Mouse (Mus musculus) heart, embryonic 16.5 days (tissue): ENCODE measurements around the gene Cdc37l1. TPM values are rescaled to one million over a fixed set of nuclear protein-coding genes. Genes with fewer than 3 reads are reported as not detected.
"Not testable (repeated sequence)": the region's sequence is repeated elsewhere in the genome, so short reads cannot be mapped to it uniquely, and the experiment has no call there.

Source experiments
- ATAC-seq: fragments of 200-750 bp; cut with Nextera tagmentation; replicated peaks from 2 replicates; pipeline ENCODE4 v1.8.0; 2017; ENCODE audit warnings: moderate number of reproducible peaks; ENCODE audit not compliant: insufficient read depth, low FRiP score; ENCODE audit errors: extremely low read depth
- H3K27ac ChIP-seq: fragments of 300-500 bp; sonication (generic); 2 replicates; pipeline ENCODE4 v1.5.1; 2014; ENCODE audit warnings: mild to moderate bottlenecking, low read length, control low read depth, moderate library complexity
- H3K27me3 ChIP-seq: fragments of 300-500 bp; sonication (generic); 2 replicates; pipeline ENCODE4 v1.6.1; 2014; ENCODE audit warnings: low read length, mixed read lengths; ENCODE audit not compliant: control insufficient read depth, insufficient read depth
- H3K36me3 ChIP-seq: fragments of 300-500 bp; sonication (generic); 2 replicates; pipeline ENCODE4 v1.6.1; 2014; ENCODE audit not compliant: control insufficient read depth, insufficient read depth
- H3K4me1 ChIP-seq: fragments of 300-500 bp; sonication (generic); 2 replicates; pipeline ENCODE4 v1.6.1; 2014; ENCODE audit warnings: low read length, mixed read lengths; ENCODE audit not compliant: control insufficient read depth, insufficient read depth
- H3K4me2 ChIP-seq: fragments of 300-500 bp; sonication (generic); 2 replicates; pipeline ENCODE4 v1.6.1; 2014; ENCODE audit warnings: low read depth, mild to moderate bottlenecking, control low read depth, low read length
- H3K4me3 ChIP-seq: fragments of 300-500 bp; sonication (generic); 2 replicates; pipeline ENCODE4 v1.5.1; 2014; ENCODE audit warnings: mild to moderate bottlenecking, control low read depth, low read length
- H3K9ac ChIP-seq: fragments of 300-500 bp; sonication (generic); 2 replicates; pipeline ENCODE4 v1.6.1; 2014; ENCODE audit warnings: low read length, control low read depth
- H3K9me3 ChIP-seq: fragments of 300-500 bp; sonication (generic); replicated peaks from 2 replicates; pipeline ENCODE4 v1.6.1; 2016; ENCODE audit warnings: low read length; ENCODE audit not compliant: control insufficient read depth
- WGBS: fragments of 180-500 bp; shearing (Covaris S2); extraction: QIAGEN DNeasy Blood & Tissue Kit; methylation state at CpG from one replicate; pipeline ENCODE4 v1.1.7; 2014; 5-methylcytosine and 5-hydroxymethylcytosine counted together
- polyA plus RNA-seq: library from polyadenylated mRNA; unstranded; fragments of >200 nt; fragmentation: Nextera tagmentation; extraction: Ambion mirVana; gene quantifications from 2 replicates; pipeline ENCODE4 v1.2.1, GENCODE M21; 2015

Cdc37l1 gene
- polyA plus RNA-seq, 1 experiment from 2014 or later, result 55.7 TPM

DNA sequence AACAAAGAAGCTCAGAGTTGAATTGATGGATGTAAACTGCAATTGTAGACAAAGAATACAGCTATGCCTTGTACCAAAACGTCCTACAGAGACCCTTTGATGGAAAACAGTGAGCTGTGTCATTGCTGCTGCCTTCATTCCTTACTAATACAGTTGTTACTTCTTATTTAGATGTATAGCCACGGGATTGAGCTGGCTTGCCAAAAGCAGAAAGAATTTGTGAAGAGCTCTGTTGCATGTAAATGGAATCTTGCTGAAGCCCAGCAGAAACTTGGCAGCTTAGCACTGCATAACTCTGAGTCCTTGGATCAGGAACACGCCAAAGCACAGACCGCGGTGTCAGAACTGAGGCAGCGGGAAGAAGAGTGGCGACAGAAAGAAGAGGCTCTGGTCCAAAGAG, 4.7 kb downstream of the Cdc37l1 start:
- Histone ChIP-seq H3K4me3 (no peak overlapping the region), H3K4me1 (peaks cover 26% of the 10 kb centered on the region), H3K4me2 (peak overlapping the region; percentile 11; the same call in 1 of the 2 replicates), H3K36me3 (peaks cover 32% of the 10 kb centered on the region), H3K9ac (no peak overlapping the region), H3K9me3 (no peaks in the 10 kb centered on the region), H3K27ac (peak overlapping the region; percentile 45), H3K27me3 (no peaks in the 10 kb centered on the region)
- 0 out of 2 replicates have a peak, but pooled peaks have one; percentile 19 for ATAC-seq
- 59% methylated on average over 7 of the region's 7 CpGs for WGBS

GRCm38 (mm10) chr19:28995366-28995765, 5.2 kb downstream of the Cdc37l1 start:
- peak overlapping the region; percentile 45 for H3K27ac ChIP-seq
- H3K4me3 ChIP-seq, result no peak overlapping the region
- WGBS, result 86% methylated on average over 5 of the region's 5 CpGs
- H3K36me3 ChIP-seq, result peaks cover 32% of the 10 kb centered on the region
- H3K9ac ChIP-seq, result no peak overlapping the region
- no peaks in the 10 kb centered on the region for H3K27me3 ChIP-seq
- H3K4me2 ChIP-seq, result no peak overlapping the region
- peaks cover 26% of the 10 kb centered on the region for H3K4me1 ChIP-seq
- H3K9me3 ChIP-seq, result no peaks in the 10 kb centered on the region
- no peak for ATAC-seq

- 76% methylated on average over 4 of the region's 4 CpGs for WGBS
These were observed 8.0 kb downstream of the Cdc37l1 start for GRCm38 (mm10) chr19:28997976-28998630.

GRCm38 (mm10) chr19:29000321-29000720, 10.2 kb downstream of the Cdc37l1 start:
- not testable (repeated sequence) for ATAC-seq

More at GRCm38 (mm10) chr19:28997976-28998630, 8.0 kb downstream of the Cdc37l1 start:
- Histone ChIP-seq H3K9ac (no peak overlapping the region), H3K4me2 (no peak overlapping the region), H3K27me3 (no peaks in the 10 kb centered on the region), H3K4me1 (peaks cover 22% of the 10 kb centered on the region), H3K4me3 (no peak overlapping the region), H3K27ac (no peak overlapping the region), H3K36me3 (peaks cover 50% of the 10 kb centered on the region), H3K9me3 (no peaks in the 10 kb centered on the region)
- no peak for ATAC-seq

GRCm38 (mm10) chr19:29008069-29008706, 18.0 kb downstream of the Cdc37l1 start:
- Histone ChIP-seq H3K36me3 (peaks cover 39% of the 10 kb centered on the region), H3K4me2 (no peak overlapping the region), H3K4me3 (no peak overlapping the region), H3K27me3 (no peaks in the 10 kb centered on the region), H3K9ac (no peak overlapping the region), H3K27ac (no peak overlapping the region), H3K4me1 (no peaks in the 10 kb centered on the region), H3K9me3 (no peaks in the 10 kb centered on the region)
- no peak for ATAC-seq
- 84% methylated on average over 3 of the region's 3 CpGs for WGBS

More at GRCm38 (mm10) chr19:29000321-29000720, 10.2 kb downstream of the Cdc37l1 start:
- H3K4me2 ChIP-seq, H3K9me3 ChIP-seq, H3K27ac ChIP-seq, H3K4me3 ChIP-seq, H3K9ac ChIP-seq, H3K27me3 ChIP-seq: not testable (repeated sequence)
- H3K36me3 ChIP-seq, result peaks cover 37% of the 10 kb centered on the region
- 98% methylated on average over 16 of the region's 16 CpGs for WGBS
- H3K4me1 ChIP-seq, result peaks cover 12% of the 10 kb centered on the region

GRCm38 (mm10) chr19:29009046-29009445, 18.9 kb downstream of the Cdc37l1 start:
- Histone ChIP-seq H3K9me3 (no peaks in the 10 kb centered on the region), H3K27ac (no peak overlapping the region), H3K4me1 (no peaks in the 10 kb centered on the region), H3K27me3 (no peaks in the 10 kb centered on the region), H3K9ac (no peak overlapping the region), H3K4me2 (no peak overlapping the region), H3K4me3 (no peak overlapping the region), H3K36me3 (peaks cover 42% of the 10 kb centered on the region)
- ATAC-seq, result no peak
- WGBS, result 91% methylated on average over 11 of the region's 11 CpGs

GRCm38 (mm10) chr19:29011355-29011990, 21.3 kb downstream of the Cdc37l1 start:
- Histone ChIP-seq H3K4me3 (no peak overlapping the region), H3K9me3 (no peaks in the 10 kb centered on the region), H3K9ac (no peak overlapping the region), H3K4me1 (no peaks in the 10 kb centered on the region), H3K4me2 (no peak overlapping the region), H3K27me3 (no peaks in the 10 kb centered on the region), H3K36me3 (peaks cover 54% of the 10 kb centered on the region), H3K27ac (no peak overlapping the region)
- ATAC-seq, result no peak
- 87% methylated on average over 12 of the region's 12 CpGs for WGBS

DNA sequence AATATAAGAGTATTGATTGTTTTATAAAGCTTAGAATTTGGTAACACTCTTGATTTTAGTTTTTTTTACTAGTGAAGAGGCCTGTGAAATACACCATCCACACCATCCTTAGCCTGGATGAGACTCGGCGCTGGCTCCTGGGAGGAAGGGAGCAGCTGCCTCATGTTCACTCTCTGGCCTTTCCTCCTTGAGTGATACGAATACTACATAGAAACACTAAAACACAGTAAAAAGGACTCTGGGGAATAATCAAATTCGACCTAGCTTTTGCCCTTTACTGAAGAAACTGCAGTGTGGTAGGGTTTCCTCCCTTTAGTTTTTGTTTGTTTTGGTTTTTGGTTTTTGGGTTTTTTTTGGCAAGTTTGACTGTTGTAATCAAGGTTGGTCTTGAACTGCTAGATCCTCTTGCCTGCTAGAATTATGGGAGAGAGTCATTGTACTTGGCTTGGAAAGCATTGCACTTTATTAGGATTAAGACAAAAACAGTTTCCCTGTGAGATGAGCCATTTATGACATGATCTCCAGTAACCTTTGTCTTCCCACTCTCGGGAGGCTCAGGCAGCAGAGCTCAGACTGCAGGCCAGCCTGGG, 24.4 kb downstream of the Cdc37l1 start:
- no peaks in the 10 kb centered on the region for H3K9me3 ChIP-seq
- ATAC-seq, result no peak
- peaks cover 52% of the 10 kb centered on the region for H3K36me3 ChIP-seq
- no peaks in the 10 kb centered on the region for H3K27me3 ChIP-seq
- H3K4me1 ChIP-seq, result 0 out of 2 replicates have a peak, but pooled peaks cover 2% of the 10 kb centered on the region
- no peak overlapping the region for H3K4me2 ChIP-seq
- H3K4me3 ChIP-seq, result no peak overlapping the region
- 79% methylated on average over 5 of the region's 5 CpGs for WGBS
- H3K27ac ChIP-seq, result no peak overlapping the region; the same call in 1 of the 2 replicates
- H3K9ac ChIP-seq, result no peak overlapping the region
